Mouse (Mus musculus) cerebellum, adult 2 months (tissue): ENCODE measurements around the gene Dennd1a.

Experiments
- CTCF ChIP-seq: fragments of 200-500 bp; IDR thresholded peaks from 2 replicates; pipeline ENCODE4 v1.5.1; 2011; ENCODE audit warnings: low read depth, mild to moderate bottlenecking, control low read depth, low read length, moderate library complexity, borderline replicate concordance; ENCODE audit not compliant: insufficient read depth
- POLR2A ChIP-seq: fragments of 200-500 bp; IDR thresholded peaks from 2 replicates; pipeline ENCODE4 v1.6.1; 2011; ENCODE audit warnings: low read length, control low read depth, borderline replicate concordance; ENCODE audit not compliant: insufficient read depth

DNA sequence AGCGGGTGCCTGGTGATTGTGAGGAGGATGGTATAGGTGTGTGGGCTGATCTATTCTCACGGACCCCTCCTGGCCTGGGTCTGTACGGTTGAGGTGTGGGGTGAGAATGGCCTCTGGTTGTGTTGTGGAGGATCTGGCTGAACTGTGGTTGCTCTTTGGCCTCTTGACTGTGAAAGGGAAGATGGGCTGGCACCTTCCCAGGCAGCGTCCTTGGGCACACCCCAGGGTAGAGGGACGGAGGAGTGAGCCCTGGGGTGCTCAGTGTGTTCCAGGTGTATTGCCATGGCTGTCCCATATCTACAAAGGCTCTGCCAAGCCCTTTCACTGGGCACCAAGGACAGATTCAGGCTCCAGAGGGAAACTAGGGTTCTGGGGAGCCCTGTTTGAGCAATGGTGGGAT, 498.2 kb downstream of the Dennd1a start:
- TF ChIP-seq CTCF: no peak
- TF ChIP-seq POLR2A: no peak
